ENCODE assay signal across 28 mouse cellular contexts in the genomic region with DNA sequence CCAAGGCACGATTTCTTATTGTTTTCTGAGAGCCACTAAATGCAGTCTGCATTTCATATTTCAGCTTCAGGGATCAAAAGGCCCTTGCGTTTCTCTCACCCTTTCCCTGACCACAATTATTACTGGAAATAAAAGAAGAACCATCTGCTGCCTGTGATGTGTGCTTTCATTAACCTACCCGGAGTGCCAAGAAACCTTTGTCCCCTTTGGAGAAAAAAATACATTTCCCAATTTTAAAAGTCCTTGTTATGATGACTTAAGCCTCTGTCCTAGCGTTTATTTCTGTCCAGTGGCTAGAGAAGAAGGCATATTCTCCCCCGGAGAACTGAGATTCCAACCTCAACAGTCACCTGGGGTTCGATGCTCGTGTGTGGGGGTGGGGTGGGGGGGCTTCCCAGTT.
"Had no signal": no experiment of that assay in that cellular context is flagged by ENCODE, and none has a peak within 500 bp of the region (broad histone marks: within the 10 kb centered on the region; RNA-seq: fewer than 3 reads in every experiment).

No protein-coding gene starts in this region.

- H3K9ac ChIP-seq: embryonic facial prominence, embryonic 12.5 days; embryonic facial prominence, embryonic 13.5 days; embryonic facial prominence, embryonic 15.5 days; forebrain, embryonic 12.5 days; forebrain, embryonic 13.5 days; forebrain, embryonic 15.5 days; forebrain, postnatal 0 days had no signal

- H3K4me2 ChIP-seq: embryonic facial prominence, embryonic 12.5 days; embryonic facial prominence, embryonic 13.5 days; embryonic facial prominence, embryonic 15.5 days; forebrain, embryonic 12.5 days; forebrain, embryonic 13.5 days; forebrain, embryonic 15.5 days had no signal

- H3K27me3 ChIP-seq: embryonic facial prominence, embryonic 12.5 days; embryonic facial prominence, embryonic 13.5 days; embryonic facial prominence, embryonic 15.5 days; forebrain, embryonic 12.5 days; forebrain, embryonic 13.5 days; forebrain, embryonic 15.5 days had no signal

- H3K4me3 ChIP-seq: embryonic facial prominence, embryonic 10.5 days; embryonic facial prominence, embryonic 12.5 days; embryonic facial prominence, embryonic 13.5 days; embryonic facial prominence, embryonic 15.5 days; erythroblast, embryonic 14.5 days; forebrain, embryonic 10.5 days; forebrain, embryonic 12.5 days; forebrain, embryonic 13.5 days; forebrain, embryonic 15.5 days; gastrocnemius, adult 2 months; heart, adult 2 months had no signal

- H3K36me3 ChIP-seq: embryonic facial prominence, embryonic 10.5 days; embryonic facial prominence, embryonic 12.5 days; embryonic facial prominence, embryonic 13.5 days; embryonic facial prominence, embryonic 15.5 days; forebrain, embryonic 10.5 days; forebrain, embryonic 12.5 days; forebrain, embryonic 15.5 days had no signal

- DNase-seq: cerebellum, adult 2 months; cerebellum, adult 8-10 months; cerebellum, adult 9-10 months; cerebellum, adult 9-11 months; cerebellum, postnatal 10 days; cerebellum, postnatal 14 days; cerebellum, postnatal 25 days; cerebellum, postnatal 36 days; embryo, embryonic 11 days; forebrain, postnatal 0 days; gastrocnemius, adult 2 months; gastrocnemius, postnatal 10 days; gastrocnemius, postnatal 14 days; gastrocnemius, postnatal 25 days; gastrocnemius, postnatal 36 days; heart, adult 18-20 months; heart, adult 2 months had no signal

- ATAC-seq: forebrain, embryonic 13.5 days; forebrain, embryonic 14.5 days; forebrain, embryonic 15.5 days; forebrain, embryonic 16.5 days; forebrain, postnatal 0 days had no signal

- H3K9me3 ChIP-seq: embryonic facial prominence, embryonic 10.5 days; embryonic facial prominence, embryonic 12.5 days; embryonic facial prominence, embryonic 13.5 days; embryonic facial prominence, embryonic 15.5 days; forebrain, embryonic 12.5 days; forebrain, embryonic 13.5 days; forebrain, embryonic 15.5 days had no signal

- H3K4me1 ChIP-seq: embryonic facial prominence, embryonic 12.5 days; embryonic facial prominence, embryonic 13.5 days; embryonic facial prominence, embryonic 15.5 days; forebrain, embryonic 10.5 days; forebrain, embryonic 12.5 days; forebrain, embryonic 13.5 days; forebrain, embryonic 15.5 days had no signal

- H3K27ac ChIP-seq: embryonic facial prominence, embryonic 10.5 days; embryonic facial prominence, embryonic 12.5 days; embryonic facial prominence, embryonic 13.5 days; embryonic facial prominence, embryonic 15.5 days; forebrain, embryonic 10.5 days; forebrain, embryonic 12.5 days; forebrain, embryonic 13.5 days; forebrain, embryonic 15.5 days; gastrocnemius, adult 2 months; heart, adult 2 months had no signal
